Mouse (Mus musculus) CH12F3 (cell line): ENCODE data around the gene Slc35g3.
"Not testable (repeated sequence)": the region's sequence is repeated elsewhere in the genome, so short reads cannot be mapped to it uniquely, and the experiment has no call there.

Experiments used
- in situ Hi-C: fragments of 300-500 bp; cut with MboI; formaldehyde crosslinking; loops from 2 replicates; pipeline ENCODE4 v1.14.3; 2020; ENCODE audit warnings: low sequenced_read_pairs

Slc35g3 gene

DNA sequence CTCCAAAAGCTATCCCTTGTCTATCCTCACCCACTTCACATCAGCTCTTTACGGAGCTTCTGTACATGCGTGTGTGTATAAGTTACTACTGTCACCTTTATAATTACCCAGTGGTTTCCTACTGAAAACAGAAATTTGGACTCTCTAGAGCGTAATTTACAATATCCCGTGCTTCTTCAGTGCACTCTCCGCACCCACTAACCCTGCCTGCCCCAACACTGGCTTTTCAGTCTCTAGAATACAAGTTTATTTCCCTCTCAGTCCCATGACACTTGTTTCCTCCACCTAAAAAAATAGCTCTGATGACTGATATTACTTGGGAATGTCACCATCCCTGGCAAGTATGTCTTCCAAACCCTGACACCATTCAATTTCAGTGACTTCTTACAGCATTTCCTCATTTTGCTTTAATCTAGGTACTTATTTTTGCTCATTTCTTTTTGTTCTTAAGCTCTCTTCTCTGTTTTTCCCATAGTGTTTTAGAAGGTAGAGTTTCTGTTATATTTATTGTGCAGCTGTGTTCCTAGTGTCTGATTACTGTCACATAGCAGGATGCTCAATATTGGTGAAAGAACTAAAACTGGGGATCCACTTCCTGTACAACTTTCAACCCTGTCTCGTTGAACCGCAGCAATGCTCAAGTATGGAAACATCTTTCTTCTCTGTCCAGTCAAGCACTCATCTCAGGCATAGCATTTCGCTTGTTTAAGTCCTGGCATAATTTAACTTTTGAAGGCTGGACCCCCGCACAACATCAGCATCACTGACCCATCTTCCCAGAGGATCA lies 4.3 kb downstream of the Slc35g3 start:
- in situ Hi-C loops = no loop called here

DNA sequence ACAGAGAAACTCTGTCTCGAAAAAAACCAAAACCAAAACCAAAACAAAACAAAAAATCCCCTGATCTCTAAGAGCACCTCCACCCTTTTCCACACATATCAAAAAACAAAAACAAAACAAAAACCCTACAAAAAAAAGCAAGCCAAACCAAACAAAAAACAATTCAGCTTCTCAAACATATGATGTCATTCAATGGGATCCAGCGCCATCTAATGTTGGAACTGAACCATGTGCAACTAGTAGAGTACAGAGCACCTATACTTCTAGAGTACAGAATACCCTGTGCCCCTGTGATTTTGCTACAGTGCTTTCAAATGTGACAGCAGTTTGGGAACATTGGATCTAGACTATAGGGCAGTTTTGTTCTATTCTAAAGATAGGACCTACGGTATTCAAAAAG lies 7.1 kb downstream of the Slc35g3 start:
- in situ Hi-C loops = no loop called here

DNA sequence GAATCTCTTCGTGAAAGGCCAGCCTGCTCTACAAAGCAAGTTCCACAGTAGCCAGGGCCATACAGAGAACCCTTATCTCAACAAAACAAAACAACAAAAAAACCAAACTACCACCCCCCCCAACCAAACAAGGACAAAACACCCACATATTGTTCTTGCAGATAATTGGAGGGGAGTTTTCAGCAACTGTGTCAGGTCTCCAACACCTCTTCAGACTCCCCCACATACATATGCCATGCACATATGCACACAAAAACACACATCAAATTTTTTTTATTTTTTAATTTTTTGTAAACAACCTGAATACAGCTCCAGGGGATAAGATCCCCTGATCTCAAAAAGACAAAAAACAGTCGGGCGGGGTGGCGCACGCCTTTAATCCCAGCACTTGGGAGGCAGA lies 7.5 kb downstream of the Slc35g3 start:
- in situ Hi-C loops = no loop called here

DNA sequence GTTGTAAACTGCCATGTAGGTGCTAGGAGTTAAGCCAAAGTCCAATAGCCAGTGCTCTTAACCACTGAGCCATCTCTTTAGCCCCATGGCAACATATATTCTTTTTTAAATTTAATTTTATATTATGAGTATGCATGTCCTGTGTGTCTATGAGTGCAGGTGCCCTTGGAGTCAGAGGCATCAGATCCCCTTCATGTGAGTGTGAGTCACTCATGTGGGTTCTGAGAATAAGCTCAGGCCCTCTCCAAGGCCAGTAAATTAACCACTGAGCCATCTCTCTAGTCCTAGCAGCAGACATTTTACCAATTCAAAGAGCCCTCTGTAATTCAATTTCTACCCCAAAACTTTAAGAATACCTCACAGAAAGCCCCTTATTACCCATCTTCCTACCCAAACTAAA lies 9.1 kb downstream of the Slc35g3 start:
- in situ Hi-C loops = no loop called here

DNA sequence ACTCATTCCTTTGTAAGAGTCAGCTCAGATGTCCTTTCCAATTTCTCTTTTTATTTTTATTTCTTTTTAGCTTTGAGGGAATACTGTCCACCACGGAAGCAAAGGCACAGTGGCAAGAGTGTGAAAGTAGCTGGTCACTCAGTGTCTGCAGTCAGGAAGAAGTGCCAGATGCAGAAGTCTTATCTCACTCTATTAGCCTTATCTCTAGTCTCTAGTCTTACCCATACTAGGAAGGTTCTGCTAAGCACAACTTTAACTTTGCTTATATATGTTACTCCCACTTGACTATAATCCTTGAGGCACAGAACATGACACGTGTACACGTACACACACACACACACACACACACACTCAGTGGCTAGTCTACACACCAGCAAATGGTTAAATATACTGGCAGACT lies 10.1 kb downstream of the Slc35g3 start:
- in situ Hi-C loops = no loop called here

DNA sequence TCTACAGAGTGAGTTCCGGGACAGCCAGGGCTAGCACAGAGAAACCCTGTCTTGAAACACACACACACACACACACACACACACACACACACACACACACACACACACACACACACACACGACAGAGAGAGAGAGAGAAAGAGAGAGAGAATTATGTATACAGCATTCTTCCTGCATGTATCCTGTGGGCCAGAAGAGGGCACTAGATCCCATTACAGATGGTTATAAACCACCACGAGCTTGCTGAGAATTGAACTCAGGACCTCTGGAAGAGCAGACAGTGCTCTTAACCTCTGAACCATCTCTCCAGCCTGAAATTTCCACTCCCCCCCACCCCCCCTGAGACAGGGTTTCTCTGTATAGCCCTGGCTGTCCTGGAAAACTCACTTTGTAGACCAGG lies 30.4 kb downstream of the Slc35g3 start:
- in situ Hi-C loops = not testable (repeated sequence)

DNA sequence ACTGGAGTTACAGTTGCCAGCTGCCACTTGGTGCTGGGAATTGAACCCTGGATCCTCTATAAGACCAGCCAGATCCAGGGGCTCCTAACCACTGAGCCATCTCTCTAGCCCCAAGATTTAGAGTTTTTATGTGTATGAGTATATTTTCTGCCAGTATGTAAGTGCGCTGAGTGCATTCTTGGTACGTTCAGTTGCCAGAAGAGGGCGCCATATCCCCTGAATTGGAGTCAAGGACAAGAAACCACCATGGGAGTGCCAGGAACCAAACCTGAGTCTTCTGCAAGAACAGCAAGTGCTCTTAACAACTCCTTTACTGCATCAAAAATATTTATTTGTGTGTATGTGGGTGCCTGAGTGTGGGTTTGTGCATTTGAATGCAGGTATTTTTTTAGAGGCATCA lies 32.7 kb downstream of the Slc35g3 start:
- in situ Hi-C loops = no loop called here

DNA sequence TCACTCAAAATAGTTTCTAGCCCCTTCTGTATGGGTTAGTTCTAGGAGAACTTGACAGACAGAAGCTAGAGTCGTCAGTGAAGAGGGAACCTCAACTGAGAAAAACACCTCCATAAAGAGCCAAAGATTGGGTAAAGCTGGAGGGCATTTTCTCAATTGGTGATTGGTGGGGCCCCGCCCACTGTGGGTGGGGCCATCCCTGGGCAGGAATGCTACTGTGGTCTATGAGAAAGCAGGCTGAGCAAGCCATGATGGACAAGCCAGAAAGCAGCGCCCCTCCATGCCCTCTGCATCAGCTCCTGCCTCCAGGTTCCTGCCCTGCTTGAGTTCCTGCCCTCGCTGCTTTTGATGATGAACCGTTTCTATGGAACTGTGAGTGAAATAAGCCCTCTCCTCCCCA lies 35.8 kb downstream of the Slc35g3 start:
- in situ Hi-C loops = no loop called here

DNA sequence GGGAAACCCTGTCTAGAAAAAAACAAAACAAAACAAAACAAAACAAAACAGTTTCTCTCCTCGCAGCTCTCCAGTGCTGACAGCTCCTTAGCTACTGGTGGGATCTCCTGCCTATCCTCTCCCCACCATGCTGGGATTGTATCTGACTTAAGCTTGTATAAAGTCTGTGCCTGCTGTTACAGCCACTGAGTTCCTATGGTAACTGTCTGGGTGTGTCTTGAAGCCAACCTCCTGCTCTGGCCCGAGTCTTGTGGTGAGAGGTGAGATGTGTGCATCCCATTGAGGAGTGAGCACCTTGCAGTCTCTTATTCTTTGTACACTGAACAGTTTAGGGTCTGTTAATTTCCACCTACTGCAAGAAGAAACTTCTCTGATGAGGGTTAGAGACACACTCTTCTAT lies 38.7 kb downstream of the Slc35g3 start:
- in situ Hi-C loops = no loop called here

DNA sequence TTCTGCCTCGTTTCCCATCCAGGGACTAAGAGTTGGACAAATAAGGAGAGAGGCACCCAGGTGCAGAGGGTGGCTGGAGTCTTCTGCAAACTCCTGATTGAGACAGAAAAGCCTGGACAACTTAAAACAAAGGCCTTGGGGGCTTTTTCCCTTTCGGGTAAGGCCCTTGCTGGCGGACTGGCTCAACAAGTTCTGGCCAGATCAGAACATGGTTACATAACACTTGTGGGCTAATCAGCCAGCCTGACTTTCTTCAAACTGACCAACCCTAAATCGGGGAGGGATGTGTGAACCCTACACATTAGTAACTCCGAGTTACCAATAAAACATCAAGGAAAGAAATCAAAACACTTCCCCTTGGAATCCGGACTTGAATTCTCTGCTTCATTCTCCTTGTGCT lies 40.9 kb downstream of the Slc35g3 start:
- in situ Hi-C loops = no loop called here

DNA sequence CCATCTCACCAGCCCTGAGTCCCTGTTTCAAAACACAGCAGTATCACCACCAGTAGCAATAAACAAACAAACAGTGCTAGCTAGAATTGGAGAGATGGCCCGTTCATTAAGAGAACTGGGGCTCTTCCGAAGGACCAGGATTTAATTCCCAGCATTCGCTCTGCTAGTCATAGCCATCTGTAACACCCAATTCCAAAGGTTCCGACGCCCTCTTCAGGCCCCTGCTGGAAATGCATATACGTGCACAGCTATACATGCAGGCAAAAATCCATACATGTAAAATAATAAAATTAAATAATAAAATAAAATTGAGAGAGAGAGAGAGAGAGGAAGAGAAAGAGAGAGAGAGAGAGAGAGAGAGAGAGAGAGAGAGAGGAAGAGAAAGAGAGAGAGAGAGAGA lies 42.3 kb downstream of the Slc35g3 start:
- in situ Hi-C loops = no loop called here

DNA sequence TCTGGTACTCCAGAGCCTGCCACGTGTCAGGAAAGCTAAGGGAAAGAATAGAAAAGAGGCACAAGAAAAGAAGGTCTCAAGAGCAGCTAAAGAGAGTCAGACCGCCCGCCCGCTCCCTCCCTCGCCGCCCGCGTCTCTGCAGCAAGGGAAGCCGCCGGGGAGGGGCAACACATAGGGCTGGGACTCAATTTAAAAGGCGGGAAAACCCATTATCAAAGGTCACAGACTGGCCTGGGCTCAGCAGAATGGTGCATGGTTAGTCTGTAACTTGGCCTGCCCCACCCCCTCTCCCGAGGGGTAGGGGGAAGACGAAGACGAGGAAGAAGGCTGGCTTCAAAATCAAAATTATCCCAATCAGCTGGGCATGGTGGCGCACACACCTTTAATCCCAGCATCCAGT lies 43.1 kb downstream of the Slc35g3 start:
- in situ Hi-C loops = no loop called here

DNA sequence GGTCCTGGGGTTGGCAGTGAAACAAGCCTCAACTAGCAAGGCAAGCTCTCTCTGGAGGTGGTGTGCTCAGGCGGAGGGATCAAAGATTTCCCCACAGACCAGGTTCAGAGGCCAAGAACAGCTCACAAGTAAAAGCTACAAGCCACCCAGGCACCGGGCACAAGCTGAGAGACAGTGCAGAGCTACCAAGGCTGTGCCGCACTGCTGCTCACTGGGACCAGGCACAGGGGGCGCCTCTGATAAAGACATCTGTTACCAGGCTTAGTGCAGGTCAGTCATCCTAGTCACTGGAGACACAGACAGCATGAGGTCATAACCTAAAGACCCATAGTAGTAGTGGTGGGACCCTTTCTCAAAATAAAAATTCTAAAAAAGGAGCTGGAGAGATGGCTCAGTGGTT lies 44.8 kb downstream of the Slc35g3 start:
- in situ Hi-C loops = no loop called here

DNA sequence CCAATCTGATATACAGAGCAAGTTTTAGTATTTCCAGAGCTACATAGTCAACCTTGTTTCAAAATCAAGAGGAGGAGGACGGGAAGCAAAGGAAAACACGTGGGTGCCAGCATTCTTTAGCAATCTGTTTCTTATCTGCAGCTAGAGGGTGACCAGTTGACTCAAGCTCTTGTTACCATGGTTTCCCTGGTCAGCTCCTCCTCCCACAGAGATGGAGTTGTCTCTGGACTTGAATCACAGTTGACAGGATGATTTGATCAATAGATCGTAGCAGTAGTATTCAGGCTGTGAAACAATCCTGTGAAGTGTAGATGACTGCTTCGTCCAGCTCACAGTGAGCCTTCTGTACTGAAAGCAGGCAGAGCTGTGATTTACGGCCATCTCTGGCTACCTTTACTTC lies 45.8 kb downstream of the Slc35g3 start:
- in situ Hi-C loops = no loop called here

DNA sequence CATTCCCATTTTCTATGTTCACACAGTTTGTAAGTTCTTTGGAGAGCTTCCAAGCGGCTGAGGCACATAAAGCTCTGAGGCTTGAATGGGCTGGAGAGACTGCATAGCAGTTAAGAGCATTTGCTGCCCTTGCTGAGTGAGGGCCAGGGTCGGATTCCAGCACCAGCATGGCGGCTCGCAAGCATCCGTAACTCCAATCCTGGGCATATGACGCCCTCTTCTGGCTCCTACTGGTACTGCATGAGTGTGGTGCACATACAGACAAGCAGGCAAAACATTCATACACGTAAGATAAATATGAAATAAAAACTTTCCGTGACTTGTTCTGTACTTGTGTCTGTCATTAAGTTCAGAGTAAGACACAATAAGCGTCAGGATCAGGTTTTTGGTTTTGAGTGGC lies 46.3 kb downstream of the Slc35g3 start:
- in situ Hi-C loops = no loop called here

DNA sequence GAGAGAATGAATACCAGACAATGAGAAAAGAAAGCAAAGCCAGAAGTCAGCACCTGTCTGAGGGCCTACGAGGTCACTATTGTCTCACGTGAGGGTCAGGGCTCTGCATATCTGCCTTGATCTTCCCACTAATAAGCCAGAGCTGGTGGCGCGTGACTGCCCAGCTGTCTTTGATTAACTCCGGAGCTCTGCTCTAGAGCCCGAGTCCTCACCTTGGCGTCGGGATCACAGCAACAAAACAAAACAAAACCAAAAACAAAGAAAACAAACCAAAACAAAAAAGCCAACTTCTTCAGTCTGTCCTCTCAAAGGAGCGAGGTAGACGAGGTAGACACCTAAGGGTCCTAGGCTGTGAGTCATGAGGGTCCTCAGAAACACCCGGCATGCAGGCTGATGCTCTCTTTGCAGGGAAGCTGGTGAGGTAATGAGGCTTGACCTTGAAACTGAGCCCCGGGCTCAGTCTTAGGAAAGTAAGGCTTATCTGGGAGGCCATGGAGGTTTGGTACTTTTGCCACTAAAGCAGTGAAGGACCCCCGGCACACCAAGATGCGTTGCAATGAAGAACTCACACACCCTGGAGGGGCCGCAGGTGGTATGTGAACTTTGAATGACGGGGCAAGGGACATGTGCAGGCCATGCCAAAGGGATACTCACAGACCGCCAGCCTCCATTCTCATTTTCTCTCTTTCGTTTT lies 47.0 kb downstream of the Slc35g3 start:
- in situ Hi-C loops = no loop called here

DNA sequence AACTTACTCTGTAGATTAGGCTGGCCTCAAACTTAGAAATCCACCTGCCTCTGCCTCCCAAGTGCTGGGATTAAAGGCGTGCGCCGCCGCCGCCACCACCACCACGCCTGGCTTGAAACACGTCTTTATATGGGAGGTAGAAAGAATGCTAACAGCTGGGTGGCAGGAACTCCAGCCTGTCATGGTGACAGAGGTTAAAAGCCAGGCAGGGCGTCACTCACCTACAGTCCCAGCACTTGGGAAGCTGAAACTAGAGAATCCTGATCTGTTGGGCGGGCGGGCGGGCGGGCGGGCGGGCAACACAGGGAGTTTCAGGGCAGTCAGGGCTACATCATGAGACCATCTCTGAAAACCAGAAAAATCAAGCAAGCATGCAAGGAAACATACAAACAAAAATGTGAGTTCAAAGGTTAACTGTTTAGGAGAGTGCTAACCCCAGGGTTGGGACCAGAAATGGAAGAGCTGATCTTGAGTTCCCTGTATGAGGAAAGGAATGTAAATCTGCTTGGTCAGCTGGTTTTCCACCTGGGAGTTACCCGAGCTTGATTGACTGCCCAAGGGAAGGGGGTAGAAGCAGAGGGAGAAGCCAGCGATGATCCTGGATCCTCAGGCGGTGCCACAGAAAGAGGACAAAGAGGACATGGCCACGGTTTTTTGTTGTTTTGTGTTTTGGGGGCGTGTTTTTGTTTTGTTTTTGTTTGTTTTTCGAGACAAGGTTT lies 48.7 kb downstream of the Slc35g3 start:
- in situ Hi-C loops = no loop called here

DNA sequence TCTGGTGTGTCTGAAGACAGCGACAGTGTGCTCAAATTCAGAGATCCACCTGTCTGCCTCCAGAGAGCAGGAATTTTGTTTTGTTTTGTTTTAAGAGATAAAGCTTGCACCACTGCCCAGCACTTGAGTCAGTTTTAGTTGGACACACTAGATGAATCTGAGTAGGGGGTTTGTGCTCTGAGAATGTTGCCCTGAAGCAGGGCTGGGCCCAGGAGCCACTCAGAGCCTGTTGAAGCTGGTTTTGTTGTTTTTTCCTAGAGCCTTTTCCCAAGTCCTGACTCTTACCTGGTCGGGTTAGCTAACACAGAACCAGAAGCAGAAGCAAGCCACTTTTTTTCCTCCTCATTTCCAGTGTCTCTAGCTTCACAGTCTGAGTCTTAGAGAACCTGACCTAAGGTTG lies 50.7 kb downstream of the Slc35g3 start:
- in situ Hi-C loops = no loop called here

DNA sequence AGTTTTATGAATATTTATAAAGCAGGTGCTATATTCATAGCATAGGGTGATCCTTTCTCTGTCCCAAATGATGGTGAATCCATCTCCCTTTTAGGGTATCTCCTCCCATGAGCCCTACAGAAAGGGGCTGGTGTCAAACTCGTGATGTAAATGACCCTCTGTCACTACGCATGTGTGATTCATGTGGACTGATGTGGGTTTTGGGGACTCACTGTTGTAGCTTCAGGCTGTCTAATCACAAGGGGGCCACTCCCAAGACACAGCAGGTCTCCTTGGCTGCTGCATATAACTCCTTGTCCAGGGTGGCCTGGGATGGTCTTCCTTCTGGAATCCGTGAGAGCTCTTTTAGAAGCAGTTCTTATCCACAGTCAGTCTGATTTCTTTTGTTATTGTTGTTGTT lies 51.3 kb downstream of the Slc35g3 start:
- in situ Hi-C loops = no loop called here
